Mouse (Mus musculus) C2C12 (cell line): ENCODE results near the gene Apip.

Experiments used
- CEBPB ChIP-seq: IDR thresholded peaks from one replicate; pipeline ENCODE4 v1.6.1; 2011; ENCODE audit warnings: low read depth, mild to moderate bottlenecking, control low read depth, moderate library complexity
- CTCF ChIP-seq: IDR thresholded peaks from one replicate; pipeline ENCODE4 v1.5.1; 2011; ENCODE audit not compliant: control insufficient read depth, insufficient read depth, insufficient read length
- FOSL1 ChIP-seq: IDR thresholded peaks from one replicate; pipeline ENCODE4 v1.8.0; 2011; ENCODE audit warnings: mild to moderate bottlenecking, low read length; ENCODE audit not compliant: poor library complexity, insufficient read depth, severe bottlenecking
- MAX ChIP-seq: IDR thresholded peaks from one replicate; pipeline ENCODE4 v1.6.1; 2011; ENCODE audit warnings: mild to moderate bottlenecking, control low read depth
- MYOD1 ChIP-seq: IDR thresholded peaks from one replicate; pipeline ENCODE4 v1.6.1; 2011; ENCODE audit warnings: low read depth; ENCODE audit not compliant: control insufficient read depth, insufficient read length
- MYOG ChIP-seq: IDR thresholded peaks from one replicate; pipeline ENCODE4 v1.6.1; 2011; ENCODE audit not compliant: control insufficient read depth, insufficient read length; ENCODE audit errors: extremely low read depth
- USF1 ChIP-seq: IDR thresholded peaks from one replicate; pipeline ENCODE4 v1.6.1; 2011; ENCODE audit warnings: low read depth, mild to moderate bottlenecking, control low read depth, moderate library complexity

DNA sequence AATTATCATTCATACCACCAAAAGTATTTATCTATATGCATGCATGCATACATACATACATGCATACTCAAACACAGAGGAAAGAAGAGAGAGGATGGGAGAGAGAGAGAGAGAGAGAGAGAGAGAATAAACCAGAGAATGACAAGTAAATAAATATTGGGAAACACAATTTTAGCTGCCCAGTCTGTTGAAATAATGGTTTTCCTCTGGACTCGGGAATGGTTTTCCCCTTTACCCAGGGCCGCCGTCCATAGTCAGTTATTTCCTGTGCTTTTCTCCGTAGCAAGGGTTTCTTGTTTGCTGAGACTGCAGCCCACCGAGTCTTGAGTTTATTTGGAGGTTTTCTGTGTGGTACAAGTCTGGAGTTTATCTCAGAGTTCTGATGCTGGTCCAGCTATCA is 8.2 kb downstream of the Apip start:
- TF ChIP-seq CTCF (no peak), MYOD1 (no peak), MAX (no peak), USF1 (no peak), FOSL1 (no peak), CEBPB (no peak), MYOG (no peak)
